Mouse (Mus musculus): Measurements from ENCODE around the gene Ibtk. TPM values are rescaled to one million over a fixed set of nuclear protein-coding genes. Genes with fewer than 3 reads are reported as not detected.

Gene Ibtk
- total RNA-seq, 2 experiments from 2014 or later, result 18.9 to 21.9 TPM

- no peak for DNase-seq (ENCODE audit: extremely low spot score in 1 of 2, low spot score in 1 of 2)
Measured at GRCm38 (mm10) chr9:85707302-85707701, 41.8 kb downstream of the Ibtk start.

GRCm38 (mm10) chr9:85701981-85702380 is 47.2 kb downstream of the Ibtk start:
- DNase-seq (ENCODE audit: extremely low spot score in 1 of 2, low spot score in 1 of 2), result no peak

- no peak for DNase-seq (ENCODE audit: extremely low spot score in 1 of 2, low spot score in 1 of 2)
Measured at GRCm38 (mm10) chr9:85695606-85696005, 53.5 kb downstream of the Ibtk start.

GRCm38 (mm10) chr9:85693231-85694116 is 55.7 kb downstream of the Ibtk start:
- DNase-seq (ENCODE audit: extremely low spot score in 1 of 2, low spot score in 1 of 2), result no peak

GRCm38 (mm10) chr9:85685010-85685409 is 64.1 kb downstream of the Ibtk start:
- DNase-seq (ENCODE audit: extremely low spot score in 1 of 2, low spot score in 1 of 2), result no peak

- no peak for DNase-seq (ENCODE audit: extremely low spot score in 1 of 2, low spot score in 1 of 2)
Measured at GRCm38 (mm10) chr9:85675131-85675905, 73.8 kb downstream of the Ibtk start.

GRCm38 (mm10) chr9:85673907-85674481 is 75.1 kb downstream of the Ibtk start:
- no peak for DNase-seq (ENCODE audit: extremely low spot score in 1 of 2, low spot score in 1 of 2)

GRCm38 (mm10) chr9:85671582-85672331 is 77.4 kb downstream of the Ibtk start:
- DNase-seq (ENCODE audit: extremely low spot score in 1 of 2, low spot score in 1 of 2), result no peak

GRCm38 (mm10) chr9:85664316-85664715 is 84.8 kb downstream of the Ibtk start:
- no peak for DNase-seq (ENCODE audit: extremely low spot score in 1 of 2, low spot score in 1 of 2)

GRCm38 (mm10) chr9:85663810-85664209 is 85.3 kb downstream of the Ibtk start:
- no peak for DNase-seq (ENCODE audit: extremely low spot score in 1 of 2, low spot score in 1 of 2)

- no peak for DNase-seq (ENCODE audit: extremely low spot score in 1 of 2, low spot score in 1 of 2)
Measured at GRCm38 (mm10) chr9:85663091-85663490, 86.0 kb downstream of the Ibtk start.

GRCm38 (mm10) chr9:85653401-85653800 is 95.7 kb downstream of the Ibtk start:
- no peak for DNase-seq (ENCODE audit: extremely low spot score in 1 of 2, low spot score in 1 of 2)

GRCm38 (mm10) chr9:85638276-85638675 is 110.9 kb downstream of the Ibtk start:
- DNase-seq (ENCODE audit: extremely low spot score in 1 of 2, low spot score in 1 of 2), result no peak

Other genes with a start within 250 kb of the Ibtk start
- gene Tpbg, start 93.0 kb upstream of the Ibtk start, total RNA-seq (2021), result 10 to 100 TPM in 1 of 2 experiments, 1 to 10 TPM in 1; 6.5 to 11.1 TPM

Data from layer of hippocampus, postnatal 25 days (tissue).